Mouse (Mus musculus): ENCODE data around the gene Rras.

Rras gene

GRCm38 (mm10) chr7:45025601-45026220 lies 8.0 kb downstream of the Rras start:
- no peak for DNase-seq (ENCODE audit: extremely low spot score, low spot score)

GRCm38 (mm10) chr7:45026256-45026655 lies 8.5 kb downstream of the Rras start:
- DNase-seq (ENCODE audit: extremely low spot score, low spot score), result no peak

GRCm38 (mm10) chr7:45027761-45028160 lies 10.0 kb downstream of the Rras start:
- no peak for DNase-seq (ENCODE audit: extremely low spot score, low spot score)

- no peak for DNase-seq (ENCODE audit: extremely low spot score, low spot score)
Measured at GRCm38 (mm10) chr7:45028351-45028750, 10.6 kb downstream of the Rras start.

- DNase-seq (ENCODE audit: extremely low spot score, low spot score), result no peak
Measured at GRCm38 (mm10) chr7:45029995-45030394, 12.2 kb downstream of the Rras start.

GRCm38 (mm10) chr7:45030857-45031256 lies 13.1 kb downstream of the Rras start:
- no peak for DNase-seq (ENCODE audit: extremely low spot score, low spot score)

GRCm38 (mm10) chr7:45033722-45034359 lies 16.1 kb downstream of the Rras start:
- DNase-seq (ENCODE audit: extremely low spot score, low spot score), result no peak

GRCm38 (mm10) chr7:45035631-45036030 lies 17.9 kb downstream of the Rras start:
- DNase-seq (ENCODE audit: extremely low spot score, low spot score), result no peak

GRCm38 (mm10) chr7:45036702-45037101 lies 18.9 kb downstream of the Rras start:
- DNase-seq (ENCODE audit: extremely low spot score, low spot score), result no peak

- DNase-seq (ENCODE audit: extremely low spot score, low spot score), result peak; percentile 52
Measured at GRCm38 (mm10) chr7:45037720-45038361, 20.1 kb downstream of the Rras start.

- DNase-seq (ENCODE audit: extremely low spot score, low spot score), result no peak
Measured at GRCm38 (mm10) chr7:45038411-45038810, 20.6 kb downstream of the Rras start.

GRCm38 (mm10) chr7:45040851-45041250 lies 23.1 kb downstream of the Rras start:
- DNase-seq (ENCODE audit: extremely low spot score, low spot score), result no peak

- DNase-seq (ENCODE audit: extremely low spot score, low spot score), result no peak
Measured at GRCm38 (mm10) chr7:45043307-45043706, 25.5 kb downstream of the Rras start.

GRCm38 (mm10) chr7:45045741-45046140 lies 28.0 kb downstream of the Rras start:
- no peak for DNase-seq (ENCODE audit: extremely low spot score, low spot score)

- DNase-seq (ENCODE audit: extremely low spot score, low spot score), result no peak
Measured at GRCm38 (mm10) chr7:45046853-45047350, 29.1 kb downstream of the Rras start.

- DNase-seq (ENCODE audit: extremely low spot score, low spot score), result no peak
Measured at GRCm38 (mm10) chr7:45047491-45047890, 29.7 kb downstream of the Rras start.

GRCm38 (mm10) chr7:45048001-45048890 lies 30.5 kb downstream of the Rras start:
- no peak for DNase-seq (ENCODE audit: extremely low spot score, low spot score)

- no peak for DNase-seq (ENCODE audit: extremely low spot score, low spot score)
Measured at GRCm38 (mm10) chr7:45048923-45049657, 31.3 kb downstream of the Rras start.

GRCm38 (mm10) chr7:45050945-45051600 lies 33.3 kb downstream of the Rras start:
- DNase-seq (ENCODE audit: extremely low spot score, low spot score), result peak; percentile 79

GRCm38 (mm10) chr7:45051601-45051974 lies 33.8 kb downstream of the Rras start:
- peak; percentile 34 for DNase-seq (ENCODE audit: extremely low spot score, low spot score)
